Mouse (Mus musculus): ENCODE measurements at regions not wholly inside any gene's neighbourhood (a gene's known extent, or its start where the extent isn't known, plus 50 kb on each side); places are given as distances from the start of the nearest gene placed in this dataset.

- DNase-seq (ENCODE audit: low spot score in 2 of 2): no peak
These were observed 118.3 kb downstream of the Snx10 start for GRCm38 (mm10) chr6:51641965-51642364.

GRCm38 (mm10) chr6:51648813-51649212 is 125.1 kb downstream of the Snx10 start:
- DNase-seq (ENCODE audit: low spot score in 2 of 2): no peak

GRCm38 (mm10) chr6:51653753-51654152 is 130.1 kb downstream of the Snx10 start:
- no peak for DNase-seq (ENCODE audit: low spot score in 2 of 2)

- no peak for DNase-seq (ENCODE audit: low spot score in 2 of 2)
These were observed 131.3 kb downstream of the Snx10 start for GRCm38 (mm10) chr6:51654991-51655390.

- no peak for DNase-seq (ENCODE audit: low spot score in 2 of 2)
These were observed 132.4 kb downstream of the Snx10 start for GRCm38 (mm10) chr6:51656078-51656477.

GRCm38 (mm10) chr6:51656883-51657640 is 133.4 kb downstream of the Snx10 start:
- DNase-seq (ENCODE audit: low spot score in 2 of 2): no peak

GRCm38 (mm10) chr6:51658360-51658759 is 134.7 kb downstream of the Snx10 start:
- DNase-seq (ENCODE audit: low spot score in 2 of 2): no peak

- DNase-seq (ENCODE audit: low spot score in 2 of 2): no peak
These were observed 139.5 kb downstream of the Snx10 start for GRCm38 (mm10) chr6:51663178-51663577.

GRCm38 (mm10) chr6:51664049-51664448 is 140.3 kb downstream of the Snx10 start:
- no peak for DNase-seq (ENCODE audit: low spot score in 2 of 2)

GRCm38 (mm10) chr6:51667022-51667421 is 143.3 kb downstream of the Snx10 start:
- DNase-seq (ENCODE audit: low spot score in 2 of 2): no peak

- DNase-seq (ENCODE audit: low spot score in 2 of 2): no peak
These were observed 151.7 kb downstream of the Snx10 start for GRCm38 (mm10) chr6:51675342-51675945.

GRCm38 (mm10) chr6:51677162-51677996 is 153.7 kb downstream of the Snx10 start:
- no peak for DNase-seq (ENCODE audit: low spot score in 2 of 2)

GRCm38 (mm10) chr6:51678743-51679142 is 155.0 kb downstream of the Snx10 start:
- no peak for DNase-seq (ENCODE audit: low spot score in 2 of 2)

- DNase-seq (ENCODE audit: low spot score in 2 of 2): no peak
These were observed 156.6 kb downstream of the Snx10 start for GRCm38 (mm10) chr6:51680239-51680857.

- DNase-seq (ENCODE audit: low spot score in 2 of 2): no peak
These were observed 159.4 kb downstream of the Snx10 start for GRCm38 (mm10) chr6:51683131-51683530.

GRCm38 (mm10) chr6:51685651-51686287 is 162.1 kb downstream of the Snx10 start:
- no peak for DNase-seq (ENCODE audit: low spot score in 2 of 2)

GRCm38 (mm10) chr6:51690795-51691563 is 167.3 kb downstream of the Snx10 start:
- DNase-seq (ENCODE audit: low spot score in 2 of 2): no peak

- no peak for DNase-seq (ENCODE audit: low spot score in 2 of 2)
These were observed 170.3 kb downstream of the Snx10 start for GRCm38 (mm10) chr6:51693984-51694383.

- no peak for DNase-seq (ENCODE audit: low spot score in 2 of 2)
These were observed 172.7 kb downstream of the Snx10 start for GRCm38 (mm10) chr6:51696396-51696795.

- no peak for DNase-seq (ENCODE audit: low spot score in 2 of 2)
These were observed 174.1 kb downstream of the Snx10 start for GRCm38 (mm10) chr6:51697754-51698153.

GRCm38 (mm10) chr6:51698244-51698643 is 174.5 kb downstream of the Snx10 start:
- no peak for DNase-seq (ENCODE audit: low spot score in 2 of 2)
